Mouse (Mus musculus) heart, postnatal 0 days (tissue): Measurements from ENCODE around the gene Cep295nl. TPM values are rescaled to one million over a fixed set of nuclear protein-coding genes. Genes with fewer than 3 reads are reported as not detected.

Experiments
- ATAC-seq: fragments of 200-750 bp; cut with Nextera tagmentation; 2 replicates; pipeline ENCODE4 v1.8.0; 2017; ENCODE audit warnings: low read depth, moderate number of reproducible peaks, moderate library complexity; ENCODE audit not compliant: insufficient read depth
- DNase-seq: peaks from one replicate; pipeline ENCODE4 v3.0.0-alpha.2; 2016; ENCODE audit warnings: low spot score
- H3K27ac ChIP-seq: fragments of 300-500 bp; sonication (generic); 2 replicates; pipeline ENCODE4 v1.5.1; 2014; ENCODE audit warnings: low read depth, mild to moderate bottlenecking
- H3K27me3 ChIP-seq: fragments of 300-500 bp; sonication (generic); 2 replicates; pipeline ENCODE4 v1.6.1; 2014; ENCODE audit warnings: low read length, mixed read lengths; ENCODE audit not compliant: control insufficient read depth, insufficient read depth
- H3K36me3 ChIP-seq: fragments of 300-500 bp; sonication (generic); replicated peaks from 2 replicates; pipeline ENCODE4 v1.6.1; 2014; ENCODE audit warnings: low read length, mixed read lengths; ENCODE audit not compliant: control insufficient read depth, insufficient read depth
- H3K4me1 ChIP-seq: fragments of 300-500 bp; sonication (generic); 2 replicates; pipeline ENCODE4 v1.6.1; 2014; ENCODE audit warnings: antibody characterized with exemption; ENCODE audit not compliant: control insufficient read depth, insufficient read depth
- H3K4me2 ChIP-seq: fragments of 300-500 bp; sonication (generic); 2 replicates; pipeline ENCODE4 v1.6.1; 2014; ENCODE audit warnings: low read depth, mild to moderate bottlenecking, low read length, moderate library complexity
- H3K4me3 ChIP-seq: fragments of 300-500 bp; sonication (generic); 2 replicates; pipeline ENCODE4 v1.5.1; 2014; ENCODE audit warnings: low read depth, low read length
- H3K9ac ChIP-seq: fragments of 300-500 bp; sonication (generic); replicated peaks from 2 replicates; pipeline ENCODE4 v1.6.1; 2014; ENCODE audit warnings: low read depth, low read length, mixed read lengths
- H3K9me3 ChIP-seq: fragments of 300-500 bp; sonication (generic); replicated peaks from 2 replicates; pipeline ENCODE4 v1.6.1; 2016; ENCODE audit warnings: low read length; ENCODE audit not compliant: control insufficient read depth
- CTCF ChIP-seq: IDR thresholded peaks from 2 replicates; pipeline ENCODE4 v1.5.1; 2016; ENCODE audit warnings: antibody characterized with exemption, control low read depth, low read depth
- EP300 ChIP-seq: IDR thresholded peaks from 2 replicates; pipeline ENCODE4 v1.6.1; 2016; ENCODE audit warnings: antibody characterized with exemption, low read depth
- WGBS: fragments of 180-500 bp; shearing (Covaris S2); extraction: QIAGEN DNeasy Blood & Tissue Kit; methylation state at CpG from one replicate; pipeline ENCODE4 v1.1.7; 2014; 5-methylcytosine and 5-hydroxymethylcytosine counted together
- polyA plus RNA-seq: library from polyadenylated mRNA; unstranded; fragments of >200 nt; fragmentation: Nextera tagmentation; extraction: Ambion mirVana; gene quantifications from 2 replicates; pipeline ENCODE4 v1.2.1, GENCODE M21; 2015
- total RNA-seq: library from RNA; depleted of rRNA; stranded (reverse); fragments of >200 nt; gene quantifications from 2 replicates; pipeline ENCODE4 v1.2.3, GENCODE M21; 2014; ENCODE audit warnings: low replicate concordance

Gene Cep295nl
- total and polyA plus RNA-seq, 2 experiments from 2014 or later = 0.31 TPM; not detected in 1

GRCm38 (mm10) chr11:118337491-118338168 is 4.7 kb downstream of the Cep295nl start:
- DNase-seq (no peak), ATAC-seq (no peak)
- no peak for TF ChIP-seq CTCF
- TF ChIP-seq EP300 = no peak
- no peak overlapping the region for H3K9ac ChIP-seq
- H3K36me3 ChIP-seq = peaks cover 5% of the 10 kb centered on the region; the same call in 1 of the 2 replicates
- no peaks in the 10 kb centered on the region for H3K27me3 ChIP-seq
- no peaks in the 10 kb centered on the region for H3K9me3 ChIP-seq
- no peak overlapping the region for H3K4me2 ChIP-seq
- 63% methylated on average over 8 of the region's 8 CpGs for WGBS
- no peak overlapping the region for H3K4me3 ChIP-seq
- H3K4me1 ChIP-seq = no peaks in the 10 kb centered on the region
- H3K27ac ChIP-seq = no peak overlapping the region

DNA sequence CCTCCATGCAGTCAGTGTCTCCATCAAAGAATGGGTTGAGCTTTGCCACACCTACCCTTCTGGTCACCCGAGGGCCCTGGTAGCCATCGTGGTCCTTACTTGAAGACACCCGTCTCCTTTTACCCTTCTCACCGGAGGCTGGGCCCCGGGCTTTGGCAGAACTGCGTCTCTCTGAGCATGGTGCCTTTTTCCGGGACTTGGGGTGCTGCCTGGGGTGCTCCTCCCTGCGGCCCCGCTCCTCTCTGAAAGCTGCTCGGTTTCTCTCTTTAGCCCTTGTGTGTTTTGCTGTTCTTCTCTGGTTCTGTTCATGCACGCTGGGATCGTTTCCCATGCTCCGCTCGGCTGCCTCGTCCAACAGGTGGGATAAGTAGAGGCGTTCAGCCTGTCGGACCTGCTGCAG is 8.9 kb downstream of the Cep295nl start:
- H3K9ac ChIP-seq = no peak overlapping the region
- no peaks in the 10 kb centered on the region for H3K9me3 ChIP-seq
- H3K27me3 ChIP-seq = no peaks in the 10 kb centered on the region
- ATAC-seq (no peak), DNase-seq (no peak)
- H3K4me3 ChIP-seq = no peak overlapping the region
- 88% methylated on average over 17 of the region's 17 CpGs for WGBS
- no peak overlapping the region for H3K27ac ChIP-seq
- peaks cover 5% of the 10 kb centered on the region; the same call in 1 of the 2 replicates for H3K36me3 ChIP-seq
- TF ChIP-seq CTCF (no peak), EP300 (no peak)
- no peak overlapping the region for H3K4me2 ChIP-seq
- 0 out of 2 replicates have a peak, but pooled peaks cover under 1% of the 10 kb centered on the region for H3K4me1 ChIP-seq

- peaks cover 5% of the 10 kb centered on the region; the same call in 1 of the 2 replicates for H3K36me3 ChIP-seq
- TF ChIP-seq CTCF (no peak), EP300 (no peak)
- H3K9ac ChIP-seq = no peak overlapping the region
- no peak overlapping the region for H3K4me2 ChIP-seq
- DNase-seq = no peak
- H3K4me1 ChIP-seq = peaks cover 8% of the 10 kb centered on the region
- H3K27me3 ChIP-seq = no peaks in the 10 kb centered on the region
- WGBS = 76% methylated on average over 11 of the region's 11 CpGs
- no peak for ATAC-seq
- H3K4me3 ChIP-seq = no peak overlapping the region
- no peaks in the 10 kb centered on the region for H3K9me3 ChIP-seq
- no peak overlapping the region for H3K27ac ChIP-seq
Measured at GRCm38 (mm10) chr11:118332376-118332775, 9.9 kb downstream of the Cep295nl start.

DNA sequence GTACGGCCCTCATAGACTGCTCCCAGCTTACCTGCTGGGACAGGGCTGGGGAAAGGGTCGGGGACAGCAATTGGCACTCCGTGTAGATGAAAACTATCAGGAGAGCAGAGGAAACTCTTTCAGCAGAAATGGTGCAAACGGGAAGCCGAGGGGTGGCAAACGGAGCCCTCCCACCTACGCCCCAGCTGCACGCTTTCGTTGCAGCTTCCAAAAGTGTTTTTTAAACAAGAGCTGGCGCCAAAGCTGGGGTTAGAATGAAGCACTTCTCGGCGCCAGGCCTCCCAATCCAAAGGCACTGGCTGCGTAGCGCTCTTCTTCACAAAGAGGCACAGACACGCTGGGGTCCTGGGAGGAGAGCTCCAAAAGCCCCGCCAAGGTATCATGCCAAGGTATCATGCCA is 11.5 kb downstream of the Cep295nl start:
- no peaks in the 10 kb centered on the region for H3K27me3 ChIP-seq
- 94% methylated on average over 16 of the region's 16 CpGs for WGBS
- no peak overlapping the region for H3K4me2 ChIP-seq
- H3K9me3 ChIP-seq = no peaks in the 10 kb centered on the region
- ATAC-seq (no peak), DNase-seq (no peak)
- no peak for TF ChIP-seq CTCF
- no peak for TF ChIP-seq EP300
- peaks cover 5% of the 10 kb centered on the region; the same call in 1 of the 2 replicates for H3K36me3 ChIP-seq
- H3K4me1 ChIP-seq = peaks cover 8% of the 10 kb centered on the region
- H3K27ac ChIP-seq = no peak overlapping the region
- H3K9ac ChIP-seq = no peak overlapping the region
- no peak overlapping the region for H3K4me3 ChIP-seq

DNA sequence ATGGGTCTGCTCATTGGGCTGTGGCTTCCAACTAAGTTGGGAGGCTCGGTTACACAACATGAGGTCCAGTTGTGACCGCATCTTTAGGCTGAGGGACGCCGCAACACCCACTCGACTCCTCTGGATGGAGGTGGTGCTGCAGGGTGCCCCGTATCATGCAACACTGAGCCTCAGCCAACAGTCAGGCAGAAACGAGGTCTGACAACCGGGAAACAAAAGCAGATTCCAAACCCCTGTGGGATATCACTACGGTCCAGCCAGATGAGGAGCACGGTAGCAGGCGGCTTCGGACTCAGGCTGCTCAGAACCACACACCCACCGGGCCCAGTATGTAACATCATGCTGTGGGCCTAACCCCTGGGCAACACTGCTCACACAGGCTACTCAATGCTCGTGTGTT is 11.9 kb downstream of the Cep295nl start:
- H3K27me3 ChIP-seq = no peaks in the 10 kb centered on the region
- H3K4me1 ChIP-seq = peaks cover 8% of the 10 kb centered on the region
- H3K4me2 ChIP-seq = no peak overlapping the region
- no peak overlapping the region for H3K27ac ChIP-seq
- ATAC-seq (no peak), DNase-seq (no peak)
- H3K9ac ChIP-seq = no peak overlapping the region
- WGBS = 91% methylated on average over 14 of the region's 14 CpGs
- H3K36me3 ChIP-seq = peaks cover 5% of the 10 kb centered on the region; the same call in 1 of the 2 replicates
- H3K4me3 ChIP-seq = no peak overlapping the region
- H3K9me3 ChIP-seq = no peaks in the 10 kb centered on the region
- no peak for TF ChIP-seq EP300
- TF ChIP-seq CTCF = no peak

- no peak overlapping the region for H3K4me3 ChIP-seq
- H3K9me3 ChIP-seq = no peaks in the 10 kb centered on the region
- peaks cover 17% of the 10 kb centered on the region for H3K4me1 ChIP-seq
- no peaks in the 10 kb centered on the region for H3K27me3 ChIP-seq
- no peak overlapping the region for H3K9ac ChIP-seq
- DNase-seq (no peak), ATAC-seq (no peak)
- TF ChIP-seq CTCF = no peak
- no peak for TF ChIP-seq EP300
- no peak overlapping the region for H3K4me2 ChIP-seq
- H3K27ac ChIP-seq = no peak overlapping the region
- 89% methylated on average over 5 of the region's 5 CpGs for WGBS
- 0 out of 2 replicates have a peak, but pooled peaks cover 5% of the 10 kb centered on the region for H3K36me3 ChIP-seq
Measured at GRCm38 (mm10) chr11:118328947-118329346, 13.4 kb downstream of the Cep295nl start.
